10 mouse cellular contexts compared by ENCODE assay signal in the genomic region with DNA sequence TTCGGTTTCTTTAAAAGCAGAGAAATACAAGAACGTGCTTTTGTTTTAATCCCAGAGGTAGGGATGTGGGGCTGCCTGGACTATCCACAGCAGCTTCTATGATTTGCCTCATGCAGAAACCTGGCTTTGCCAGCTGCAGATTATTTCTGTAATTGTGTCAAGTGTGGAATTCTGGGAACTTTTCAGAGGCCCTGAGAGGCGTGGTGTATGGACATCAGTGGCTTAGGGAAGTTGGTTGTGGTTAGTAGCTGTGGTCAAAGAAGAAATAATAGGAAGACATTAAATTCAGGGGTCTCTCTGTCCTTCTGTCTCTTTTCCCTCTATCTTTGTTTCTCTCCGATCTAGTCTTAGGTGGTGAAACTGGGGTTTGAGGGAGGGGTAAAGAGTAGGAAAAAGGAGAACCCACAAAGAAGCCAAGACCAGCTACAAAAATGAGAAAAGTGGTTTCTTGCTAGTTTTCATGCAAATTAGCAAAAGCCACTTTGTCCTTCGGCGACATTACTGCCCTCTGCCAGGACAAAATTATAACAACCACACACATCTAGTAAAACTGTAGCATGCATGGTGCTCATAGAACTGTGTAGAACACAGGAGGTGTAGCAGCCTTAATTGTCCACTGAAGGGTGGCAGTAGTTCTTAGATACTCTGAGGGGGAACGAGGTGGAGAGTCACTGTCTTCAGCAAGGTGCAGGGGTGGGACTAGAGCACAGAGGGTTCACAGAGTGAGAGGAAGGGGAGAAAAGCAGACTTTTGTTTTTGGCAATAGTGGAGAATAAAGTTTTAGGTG.
"Had no signal": no experiment of that assay in that cellular context is flagged by ENCODE, and none has a peak within 500 bp of the region (broad histone marks: within the 10 kb centered on the region; RNA-seq: fewer than 3 reads in every experiment).

No protein-coding gene starts in this region.

- H3K36me3 ChIP-seq: limb, embryonic 12.5 days; midbrain, embryonic 13.5 days; neural tube, embryonic 15.5 days; stomach, embryonic 15.5 days had no signal

- DNase-seq: kidney, adult 11 months; layer of hippocampus, adult 9-11 months; lung, adult 2 months; right cerebral cortex, postnatal 25 days; thymus, postnatal 36 days had no signal

- H3K27me3 ChIP-seq: limb, embryonic 12.5 days; midbrain, embryonic 13.5 days; neural tube, embryonic 15.5 days; stomach, embryonic 15.5 days had no signal

- ATAC-seq: lung, postnatal 0 days; midbrain, embryonic 13.5 days had no signal
